Mouse (Mus musculus) cerebellum, adult 18-20 months (tissue): ENCODE data around the gene 9530077C05Rik.

Source experiments
- DNase-seq, 2 experiments: peaks; one replicate each; pipeline ENCODE4 v3.0.0; 2021

9530077C05Rik gene

DNA sequence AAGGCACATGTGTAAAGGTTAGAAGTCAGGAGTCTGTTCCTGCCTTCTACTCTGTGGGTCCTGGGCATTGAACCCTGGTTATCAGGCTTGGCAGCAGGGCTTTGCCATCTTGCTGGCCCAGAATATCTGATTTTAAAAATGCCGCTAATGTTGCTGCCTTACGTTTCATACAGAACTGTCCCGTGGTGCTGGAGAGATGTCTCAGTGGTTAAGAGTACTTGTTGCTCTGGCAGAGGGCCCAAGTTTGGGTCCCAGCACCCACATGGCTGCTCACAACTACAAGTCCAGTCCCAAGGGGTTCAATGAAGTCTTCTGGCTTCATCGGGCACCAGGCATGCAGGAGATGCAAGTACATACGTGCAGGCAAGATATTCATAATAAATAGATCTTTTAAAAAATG is 54.9 kb downstream of the 9530077C05Rik start:
- peak in 1 of 2 experiments; percentile 25 for DNase-seq

DNA sequence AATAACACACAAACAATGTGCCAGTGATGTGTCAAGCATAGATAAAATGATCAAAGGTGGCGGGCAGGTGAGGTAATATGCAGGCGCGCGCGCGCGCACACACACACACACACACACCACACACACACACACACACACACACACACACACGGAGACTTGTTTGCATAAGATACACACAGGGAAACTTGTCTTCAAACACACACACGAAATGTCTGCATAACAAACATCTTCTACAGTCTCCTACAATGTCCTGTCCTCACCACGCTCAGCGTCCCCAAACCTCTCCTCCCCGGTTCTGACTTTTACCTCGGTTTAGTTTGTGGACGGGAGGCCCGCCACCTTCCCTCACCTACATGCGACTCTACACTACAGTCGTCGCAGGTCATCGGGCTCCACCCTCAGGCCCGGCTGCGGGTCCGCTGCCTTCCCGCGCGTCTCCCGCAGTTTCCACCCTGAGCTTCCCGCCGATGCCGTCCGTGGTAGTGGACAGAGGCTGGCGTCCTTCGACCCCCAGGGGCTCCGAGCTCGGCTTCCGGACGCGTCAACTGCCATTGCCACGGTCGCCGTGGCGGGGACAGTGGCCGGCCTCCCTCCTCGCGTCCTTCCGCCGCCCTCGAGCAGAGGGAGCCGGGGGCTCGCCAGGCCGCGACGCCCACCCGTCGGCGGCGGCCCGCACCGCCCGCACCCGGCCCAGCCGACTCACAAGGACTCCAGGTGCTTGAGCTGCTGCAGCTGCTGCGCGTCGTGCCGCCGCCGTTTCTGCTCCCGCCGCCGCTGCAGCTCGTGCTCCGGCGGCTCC is 56.3 kb downstream of the 9530077C05Rik start:
- peak; percentile 52 to 67 for DNase-seq

DNA sequence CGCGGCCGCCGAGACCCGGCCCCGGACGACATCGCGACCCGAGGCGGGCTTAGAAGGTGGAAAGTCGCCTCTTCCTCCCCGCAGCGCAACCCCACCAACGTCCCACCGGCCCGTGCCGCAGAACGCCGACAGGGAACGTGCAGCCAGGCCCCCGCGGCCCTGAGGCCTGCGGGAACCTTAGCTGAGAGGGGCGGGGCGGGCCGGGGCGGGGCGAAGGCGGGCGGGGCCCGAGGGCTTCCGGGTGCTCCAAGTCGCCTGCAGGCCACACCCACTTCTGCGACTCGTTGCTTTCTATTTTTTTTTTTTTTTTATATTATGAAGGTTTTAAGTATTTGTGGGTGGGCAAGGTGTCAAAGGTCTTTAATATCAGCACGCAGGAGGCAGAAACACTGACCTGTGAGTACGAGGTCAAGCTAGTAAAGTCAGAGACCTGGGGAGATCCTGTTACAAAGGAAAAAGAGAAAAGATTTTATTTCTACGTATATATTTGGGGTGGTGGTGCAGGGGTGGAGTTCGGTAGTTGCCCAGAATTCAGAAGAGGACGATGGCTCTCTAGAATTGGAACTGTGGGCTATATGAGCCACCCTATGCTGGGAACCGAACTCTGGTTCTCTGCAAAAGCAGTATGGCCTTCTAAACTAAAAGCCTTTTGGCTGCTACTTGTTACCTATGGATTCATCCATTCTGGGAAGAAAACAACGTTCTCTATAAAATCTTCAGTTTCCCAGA is 57.0 kb downstream of the 9530077C05Rik start:
- peak; percentile 67 to 74 for DNase-seq

DNA sequence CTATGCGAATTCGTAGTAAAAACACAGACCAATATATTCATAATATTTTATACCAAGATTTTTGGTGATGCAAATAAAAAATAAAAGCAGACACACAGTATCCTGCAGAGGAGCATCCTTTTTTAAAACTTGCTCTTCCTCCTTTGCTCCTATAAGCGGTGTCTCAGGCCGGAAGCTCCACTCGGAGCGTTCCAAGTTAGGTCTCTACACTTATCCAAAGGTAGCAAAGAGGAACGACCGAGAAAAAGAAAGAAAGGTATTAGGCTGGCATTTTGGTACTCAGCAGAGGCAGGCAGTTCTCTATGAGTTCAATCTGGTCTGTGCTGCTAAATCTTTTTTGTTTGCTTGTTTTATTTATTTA is 57.6 kb downstream of the 9530077C05Rik start:
- DNase-seq = no peak

DNA sequence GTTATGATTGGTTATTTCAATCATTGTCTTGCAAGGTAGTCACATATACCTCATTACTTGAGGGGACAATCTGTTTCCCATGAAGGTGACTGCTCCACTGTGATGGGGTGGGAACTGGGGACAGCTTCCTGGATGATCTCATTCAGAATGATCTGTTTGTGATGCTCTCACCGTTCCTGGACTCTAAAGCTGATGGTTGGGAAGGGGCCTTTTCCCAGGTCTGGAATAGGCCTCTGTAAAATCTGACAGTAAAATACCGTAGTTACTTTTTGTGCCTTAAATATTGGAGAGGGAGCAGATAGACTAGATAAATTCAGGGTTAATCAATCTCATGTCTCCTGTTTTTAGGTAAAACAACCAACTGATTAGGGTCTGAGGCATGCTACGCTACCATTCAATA is 58.3 kb downstream of the 9530077C05Rik start, which contains the start of gene Rp9:
TSS of gene Rp9 (minus strand) at position 101 of the 400 bp plus-strand sequence.
- no peak for DNase-seq

DNA sequence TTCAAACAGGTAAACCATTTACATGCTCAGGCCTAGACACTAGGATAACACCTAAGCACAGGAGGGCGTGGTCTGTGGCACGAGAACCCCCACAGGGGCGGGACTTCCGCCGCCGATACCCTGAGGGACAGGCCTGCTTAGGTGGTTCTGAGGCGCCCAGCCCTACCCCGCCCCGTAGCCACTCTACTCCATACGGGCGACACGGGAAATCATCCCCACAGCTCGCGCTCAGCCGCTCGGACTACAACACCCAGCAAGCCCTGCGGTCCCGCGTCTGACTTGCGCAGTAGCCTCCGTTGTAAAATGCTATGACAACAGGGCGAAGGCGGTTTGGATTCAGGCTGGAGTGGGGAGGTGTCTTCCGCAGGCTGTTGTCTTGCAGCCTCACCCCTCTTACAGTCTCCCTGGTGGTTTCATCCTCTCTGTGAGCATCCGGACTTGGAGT is 64.1 kb downstream of the 9530077C05Rik start, which contains the start of gene Bbs9:
TSS of gene Bbs9 (plus strand) at position 292 of the 445 bp plus-strand sequence.
- DNase-seq = peak; percentile 94 to 97

DNA sequence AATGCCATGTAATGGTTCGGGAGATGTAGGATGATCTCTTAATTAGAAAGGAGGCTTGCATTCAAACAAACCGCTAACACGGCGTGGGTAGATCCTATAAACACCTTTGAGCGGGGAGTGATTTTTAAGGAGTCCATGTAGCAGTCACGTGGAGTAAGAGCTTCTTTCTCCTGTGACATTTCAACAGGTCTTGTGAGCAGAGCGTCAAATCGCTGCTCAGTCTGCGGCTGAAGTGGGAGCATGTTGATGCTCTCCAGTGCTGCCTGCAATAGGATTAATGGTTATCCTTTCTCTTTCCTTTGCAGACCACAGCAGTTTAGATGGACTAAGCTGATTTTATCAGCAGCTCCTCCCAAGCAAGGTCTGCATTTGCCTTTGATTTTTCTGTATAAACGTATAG is 65.0 kb downstream of the 9530077C05Rik start:
- peak; percentile 16 to 24 for DNase-seq

GRCm38 (mm10) chr9:22478946-22479345 is 67.6 kb downstream of the 9530077C05Rik start:
- DNase-seq = no peak

GRCm38 (mm10) chr9:22483866-22484561 is 72.7 kb downstream of the 9530077C05Rik start:
- no peak for DNase-seq

DNA sequence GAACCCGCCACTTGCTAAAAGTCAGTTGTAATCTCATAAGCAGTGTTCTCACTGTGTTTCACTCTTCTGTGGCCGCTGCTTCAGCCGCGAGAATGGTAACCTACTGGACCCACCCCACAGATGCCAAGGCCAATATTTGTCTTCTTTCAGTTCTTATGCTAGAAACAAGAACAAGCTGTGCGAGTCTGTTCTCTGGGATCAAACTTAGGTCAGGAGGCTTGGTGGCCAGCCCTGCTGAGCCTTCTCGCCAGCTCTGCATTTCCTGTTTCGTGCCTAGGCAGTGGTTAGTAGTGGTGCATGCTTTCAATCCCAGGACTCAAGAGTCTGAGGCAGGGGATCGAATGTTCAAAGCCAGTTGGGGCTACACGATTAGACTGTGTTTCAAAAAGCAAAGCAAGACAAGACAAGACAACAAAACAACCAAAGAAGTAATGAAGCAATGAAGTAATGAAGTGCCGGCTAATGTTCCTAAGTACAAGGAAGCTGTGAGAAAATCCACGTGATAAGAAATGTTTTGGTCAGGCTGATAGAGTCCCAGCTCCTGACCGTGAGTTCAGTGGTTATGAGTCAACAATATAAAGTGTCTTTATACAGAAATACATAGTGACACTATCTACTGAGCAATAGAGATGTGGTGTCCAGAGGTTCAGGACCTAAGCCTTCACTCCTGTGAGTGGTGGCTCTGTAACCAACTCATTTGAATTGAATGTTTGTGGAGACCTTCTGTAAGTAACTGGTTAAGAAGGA is 73.4 kb downstream of the 9530077C05Rik start:
- DNase-seq = no peak

- no peak for DNase-seq
These were observed 74.9 kb downstream of the 9530077C05Rik start for GRCm38 (mm10) chr9:22486211-22486610.

GRCm38 (mm10) chr9:22488963-22489362 is 77.7 kb downstream of the 9530077C05Rik start:
- no peak for DNase-seq
